Mouse (Mus musculus) heart, embryonic 11.5 days (tissue): ENCODE measurements at regions not wholly inside any gene's neighbourhood (a gene's known extent, or its start where the extent isn't known, plus 50 kb on each side); places are given as distances from the start of the nearest gene placed in this dataset.

Experiments used
- ATAC-seq: fragments of 200-750 bp; cut with Nextera tagmentation; replicated peaks from 2 replicates; pipeline ENCODE4 v1.8.0; 2017; ENCODE audit warnings: moderate library complexity; ENCODE audit not compliant: insufficient number of reproducible peaks, low FRiP score, low TSS enrichment
- H3K27ac ChIP-seq: fragments of 300-500 bp; sonication (generic); 2 replicates; pipeline ENCODE4 v1.5.1; 2014; ENCODE audit warnings: mild to moderate bottlenecking, low read depth, low read length
- H3K27me3 ChIP-seq: fragments of 300-500 bp; sonication (generic); 2 replicates; pipeline ENCODE4 v1.6.1; 2014; ENCODE audit warnings: mild to moderate bottlenecking, low read length, mixed read lengths; ENCODE audit not compliant: control insufficient read depth, insufficient read depth
- H3K36me3 ChIP-seq: fragments of 300-500 bp; sonication (generic); 2 replicates; pipeline ENCODE4 v1.6.1; 2014; ENCODE audit warnings: mild to moderate bottlenecking, low read length, moderate library complexity, mixed read lengths; ENCODE audit not compliant: control insufficient read depth, insufficient read depth
- H3K4me1 ChIP-seq: fragments of 300-500 bp; sonication (generic); 2 replicates; pipeline ENCODE4 v1.6.1; 2014; ENCODE audit warnings: low read length; ENCODE audit not compliant: control insufficient read depth, insufficient read depth
- H3K4me2 ChIP-seq: fragments of 300-500 bp; sonication (generic); 2 replicates; pipeline ENCODE4 v1.6.1; 2014; ENCODE audit warnings: mild to moderate bottlenecking, moderate library complexity
- H3K4me3 ChIP-seq: fragments of 300-500 bp; sonication (generic); 2 replicates; pipeline ENCODE4 v1.5.1; 2014; ENCODE audit warnings: low read depth, low read length
- H3K9ac ChIP-seq: fragments of 300-500 bp; sonication (generic); 2 replicates; pipeline ENCODE4 v1.6.1; 2014; ENCODE audit warnings: mild to moderate bottlenecking, low read depth, low read length, moderate library complexity
- H3K9me3 ChIP-seq: fragments of 300-500 bp; sonication (generic); replicated peaks from 2 replicates; pipeline ENCODE4 v1.6.1; 2016; ENCODE audit warnings: low read length; ENCODE audit not compliant: control insufficient read depth
- WGBS: fragments of 180-500 bp; shearing (Covaris S2); extraction: QIAGEN DNeasy Blood & Tissue Kit; methylation state at CpG from one replicate; pipeline ENCODE4 v1.1.7; 2014; ENCODE audit not compliant: insufficient replicate concordance; 5-methylcytosine and 5-hydroxymethylcytosine counted together

GRCm38 (mm10) chr2:114805436-114806047, 150.8 kb upstream of the Dph6 start:
- Histone ChIP-seq H3K4me2 (no peak overlapping the region), H3K27ac (no peak overlapping the region), H3K27me3 (no peaks in the 10 kb centered on the region), H3K36me3 (no peaks in the 10 kb centered on the region), H3K9me3 (no peaks in the 10 kb centered on the region), H3K9ac (no peak overlapping the region), H3K4me3 (no peak overlapping the region), H3K4me1 (0 out of 2 replicates have a peak, but pooled peaks cover 5% of the 10 kb centered on the region)
- ATAC-seq: no peak
- WGBS: 76% methylated on average over 3 of the region's 3 CpGs

- Histone ChIP-seq H3K4me3 (no peak overlapping the region), H3K4me1 (peaks cover 5% of the 10 kb centered on the region; the same call in 1 of the 2 replicates), H3K27me3 (no peaks in the 10 kb centered on the region), H3K27ac (no peak overlapping the region), H3K4me2 (no peak overlapping the region), H3K9ac (no peak overlapping the region), H3K36me3 (no peaks in the 10 kb centered on the region), H3K9me3 (no peaks in the 10 kb centered on the region)
- WGBS: 23% methylated on average over 5 of the region's 5 CpGs
- no peak for ATAC-seq
Observed at GRCm38 (mm10) chr2:114808046-114808445, 153.3 kb upstream of the Dph6 start.

- no peak overlapping the region for H3K27ac ChIP-seq
- no peaks in the 10 kb centered on the region for H3K36me3 ChIP-seq
- H3K9ac ChIP-seq: no peak overlapping the region
- ATAC-seq: no peak
- H3K27me3 ChIP-seq: no peaks in the 10 kb centered on the region
- peaks cover 5% of the 10 kb centered on the region; the same call in 1 of the 2 replicates for H3K4me1 ChIP-seq
- no peak overlapping the region for H3K4me3 ChIP-seq
- H3K9me3 ChIP-seq: no peaks in the 10 kb centered on the region
- H3K4me2 ChIP-seq: no peak overlapping the region
- 38% methylated on average over 11 of the region's 11 CpGs for WGBS
Observed at GRCm38 (mm10) chr2:114812141-114812902, 157.6 kb upstream of the Dph6 start.

- no peak overlapping the region for H3K27ac ChIP-seq
- 39% methylated on average over 3 of the region's 3 CpGs for WGBS
Observed at GRCm38 (mm10) chr2:114812903-114813290, 158.1 kb upstream of the Dph6 start.

GRCm38 (mm10) chr2:114822657-114823056, 167.9 kb upstream of the Dph6 start:
- no peaks in the 10 kb centered on the region for H3K9me3 ChIP-seq
- no peaks in the 10 kb centered on the region for H3K36me3 ChIP-seq
- no peak overlapping the region for H3K4me3 ChIP-seq
- no peak for ATAC-seq
- no peaks in the 10 kb centered on the region for H3K4me1 ChIP-seq
- 64% methylated on average over 3 of the region's 3 CpGs for WGBS
- H3K27me3 ChIP-seq: no peaks in the 10 kb centered on the region
- no peak overlapping the region for H3K4me2 ChIP-seq
- H3K27ac ChIP-seq: no peak overlapping the region
- no peak overlapping the region for H3K9ac ChIP-seq

More at GRCm38 (mm10) chr2:114812903-114813290, 158.1 kb upstream of the Dph6 start:
- Histone ChIP-seq H3K27me3 (no peaks in the 10 kb centered on the region), H3K9ac (no peak overlapping the region), H3K9me3 (no peaks in the 10 kb centered on the region), H3K36me3 (no peaks in the 10 kb centered on the region), H3K4me1 (peaks cover 3% of the 10 kb centered on the region; the same call in 1 of the 2 replicates), H3K4me3 (no peak overlapping the region), H3K4me2 (no peak overlapping the region)
- ATAC-seq: 0 out of 2 replicates have a peak, but pooled peaks have one; percentile 52

GRCm38 (mm10) chr2:114828192-114828591, 173.4 kb upstream of the Dph6 start:
- H3K36me3 ChIP-seq: no peaks in the 10 kb centered on the region
- no peak overlapping the region for H3K4me2 ChIP-seq
- H3K4me1 ChIP-seq: no peaks in the 10 kb centered on the region
- 74% methylated on average over 6 of the region's 6 CpGs for WGBS
- H3K27me3 ChIP-seq: no peaks in the 10 kb centered on the region
- H3K4me3 ChIP-seq: no peak overlapping the region
- no peaks in the 10 kb centered on the region for H3K9me3 ChIP-seq
- ATAC-seq: no peak
- H3K27ac ChIP-seq: no peak overlapping the region
- no peak overlapping the region for H3K9ac ChIP-seq

- no peak for ATAC-seq
- Histone ChIP-seq H3K9ac (no peak overlapping the region), H3K4me1 (no peaks in the 10 kb centered on the region), H3K4me3 (no peak overlapping the region), H3K4me2 (no peak overlapping the region), H3K27me3 (no peaks in the 10 kb centered on the region), H3K9me3 (no peaks in the 10 kb centered on the region), H3K36me3 (no peaks in the 10 kb centered on the region), H3K27ac (no peak overlapping the region)
- 24% methylated on average over 2 of the region's 2 CpGs for WGBS
Observed at GRCm38 (mm10) chr2:114835694-114836093, 180.9 kb upstream of the Dph6 start.

- no peak for ATAC-seq
- Histone ChIP-seq H3K27ac (no peak overlapping the region), H3K9me3 (no peaks in the 10 kb centered on the region), H3K4me3 (no peak overlapping the region), H3K9ac (no peak overlapping the region), H3K36me3 (no peaks in the 10 kb centered on the region), H3K27me3 (no peaks in the 10 kb centered on the region), H3K4me1 (no peaks in the 10 kb centered on the region), H3K4me2 (no peak overlapping the region)
- WGBS: 74% methylated on average over 9 of the region's 9 CpGs
Observed at GRCm38 (mm10) chr2:114843696-114844388, 189.1 kb upstream of the Dph6 start.
